Mouse (Mus musculus): Measurements from ENCODE around the gene Skint4. TPM values are rescaled to one million over a fixed set of nuclear protein-coding genes. Genes with fewer than 3 reads are reported as not detected.

The Skint4 gene
- polyA plus RNA-seq (2014; fragmentation: Nextera tagmentation; extraction: Ambion mirVana) = not detected in 2 replicates

DNA sequence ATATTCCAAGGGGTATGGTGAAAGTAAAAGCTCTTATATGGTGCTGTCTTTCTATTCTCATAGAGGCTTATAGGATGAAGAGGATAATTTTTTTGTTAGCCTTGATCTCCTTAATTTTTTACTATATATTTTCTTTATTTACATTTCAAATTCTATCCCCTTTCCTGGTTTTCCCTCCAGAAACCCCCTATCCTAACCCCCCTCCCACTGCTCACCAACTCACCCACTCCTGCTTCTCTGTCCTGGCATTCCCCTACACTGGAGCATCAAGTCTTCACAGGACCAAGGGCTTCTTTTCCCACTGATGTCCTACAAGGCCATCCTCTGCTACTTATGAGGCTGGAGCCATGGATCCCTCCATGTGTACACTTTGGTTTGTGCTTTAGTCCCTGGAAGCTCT is at the start of gene Skint4:
Gene Skint4, plus strand, starts transcription at position 301 of the 400 bp plus-strand sequence.
- H3K27me3 ChIP-seq (ENCODE audit: control insufficient read depth, insufficient read depth, low read length) = no peaks in the 10 kb centered on the region
- no peak within 1 kb of the TSS for H3K27ac ChIP-seq (replicated peaks; ENCODE audit: low read depth, low read length)
- no peaks in the 10 kb centered on the region for H3K4me1 ChIP-seq (ENCODE audit: control insufficient read depth, insufficient read depth, low read length)
- no peak within 1 kb of the TSS for H3K4me3 ChIP-seq (replicated peaks; ENCODE audit: low read depth, low read length)
- no peak within 1 kb of the TSS for H3K4me2 ChIP-seq (ENCODE audit: low read length)
- no peak for DNase-seq
- H3K36me3 ChIP-seq (ENCODE audit: control insufficient read depth, insufficient read depth, low read length) = no peaks in the 10 kb centered on the region
- no peaks in the 10 kb centered on the region for H3K9me3 ChIP-seq (ENCODE audit: control insufficient read depth, low read length)
- no peak within 1 kb of the TSS for H3K9ac ChIP-seq (replicated peaks; ENCODE audit: low read length)
- no peak for ATAC-seq (ENCODE audit: low FRiP score, low TSS enrichment)

Other genes starting within 250 kb of the Skint4 start
- not detected in 2 replicates for gene Slc5a9, start 169.1 kb upstream of the Skint4 start, polyA plus RNA-seq (2014; fragmentation: Nextera tagmentation; extraction: Ambion mirVana)
- gene Skint8, start 152.6 kb upstream of the Skint4 start, polyA plus RNA-seq (2014; fragmentation: Nextera tagmentation; extraction: Ambion mirVana) = not detected in 2 replicates
- gene Skint7, start 99.1 kb upstream of the Skint4 start, polyA plus RNA-seq (2014; fragmentation: Nextera tagmentation; extraction: Ambion mirVana) = not detected in 2 replicates
- not detected in 2 replicates for gene Skint1, start 65.7 kb upstream of the Skint4 start, polyA plus RNA-seq (2014; fragmentation: Nextera tagmentation; extraction: Ambion mirVana)
- gene Skint3, start 160.2 kb downstream of the Skint4 start, polyA plus RNA-seq (2014; fragmentation: Nextera tagmentation; extraction: Ambion mirVana) = not detected in 2 replicates